Mouse (Mus musculus): ENCODE results near the gene Sergef. TPM values are rescaled to one million over a fixed set of nuclear protein-coding genes. Genes with fewer than 3 reads are reported as not detected.

Sergef gene
- polyA plus RNA-seq, 1 experiment: 38.7 TPM

GRCm38 (mm10) chr7:46453930-46454679 lies 185.5 kb downstream of the Sergef start:
- peak; percentile 80 to 90 for DNase-seq
- H3K27ac ChIP-seq (ENCODE audit: insufficient read depth, low read length): peak overlapping the region; percentile 63
- H3K4me3 ChIP-seq (replicated peaks; ENCODE audit: insufficient read depth, low read depth, low read length): no peak overlapping the region
- H3K27me3 ChIP-seq (ENCODE audit: control insufficient read depth, insufficient read depth, low read length): no peaks in the 10 kb centered on the region
- TF ChIP-seq CTCF (IDR thresholded peaks at IDR 0.05; ENCODE audit: borderline replicate concordance, insufficient read depth, low read depth, low read length) (no peak), POLR2A (IDR thresholded peaks at IDR 0.05; ENCODE audit: borderline replicate concordance, insufficient read depth, low read length) (no peak)
- WGBS: 20% methylated on average over 10 of the region's 10 CpGs
- peaks cover 51% of the 10 kb centered on the region for H3K4me1 ChIP-seq (ENCODE audit: control insufficient read depth, insufficient read depth, low read length)

GRCm38 (mm10) chr7:46448922-46449645 lies 190.5 kb downstream of the Sergef start:
- TF ChIP-seq POLR2A (IDR thresholded peaks at IDR 0.05; ENCODE audit: borderline replicate concordance, insufficient read depth, low read length) (no peak), CTCF (IDR thresholded peaks at IDR 0.05; ENCODE audit: borderline replicate concordance, insufficient read depth, low read depth, low read length) (no peak)
- Histone ChIP-seq H3K4me3 (replicated peaks; ENCODE audit: insufficient read depth, low read depth, low read length) (no peak overlapping the region), H3K27ac (ENCODE audit: insufficient read depth, low read length) (peak overlapping the region; percentile 44)

DNA sequence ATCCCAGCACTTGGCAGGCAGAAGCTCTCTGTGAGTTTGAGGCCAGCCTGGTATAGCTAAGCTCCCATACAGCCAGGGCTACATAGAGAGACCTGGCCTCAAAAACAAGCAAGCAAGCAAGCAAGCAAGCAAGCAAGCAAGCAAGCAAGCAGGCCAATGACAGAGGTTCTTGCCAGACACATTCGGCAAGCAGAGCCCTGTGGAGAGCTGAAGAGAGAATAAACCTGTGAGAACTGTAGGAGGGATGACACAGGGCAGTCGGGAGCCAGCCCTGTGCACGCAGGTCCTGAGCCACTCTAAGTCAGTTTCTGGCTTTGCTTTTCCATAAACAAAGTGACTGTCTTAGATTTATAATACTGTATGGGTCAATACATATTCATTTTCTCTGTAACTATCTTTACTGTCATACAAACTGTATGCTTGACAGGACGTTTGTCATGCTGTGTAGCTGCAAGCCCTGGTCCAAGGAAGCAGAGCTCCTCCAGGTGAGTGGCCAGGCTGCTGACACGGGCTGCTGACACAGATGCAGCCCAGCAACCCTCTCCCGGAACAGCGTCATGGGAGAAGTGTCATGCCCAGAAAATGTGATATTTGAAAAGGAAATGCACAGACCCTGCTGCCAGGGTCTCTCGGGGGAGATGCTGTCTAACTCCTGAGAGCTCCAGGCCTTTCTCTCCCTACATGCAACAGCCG lies 192.0 kb downstream of the Sergef start:
- peak overlapping the region; percentile 64 for H3K27ac ChIP-seq (ENCODE audit: insufficient read depth, low read length)

More at GRCm38 (mm10) chr7:46448922-46449645, 190.5 kb downstream of the Sergef start:
- no peaks in the 10 kb centered on the region for H3K27me3 ChIP-seq (ENCODE audit: control insufficient read depth, insufficient read depth, low read length)
- WGBS: 30% methylated on average over 6 of the region's 6 CpGs
- peak in 1 of 2 experiments; percentile 57 for DNase-seq
- peaks cover 64% of the 10 kb centered on the region for H3K4me1 ChIP-seq (ENCODE audit: control insufficient read depth, insufficient read depth, low read length)

GRCm38 (mm10) chr7:46445896-46446295 lies 193.7 kb downstream of the Sergef start:
- Histone ChIP-seq H3K27ac (ENCODE audit: insufficient read depth, low read length) (peak overlapping the region; percentile 46; the same call in 1 of the 2 replicates), H3K4me1 (ENCODE audit: control insufficient read depth, insufficient read depth, low read length) (peaks cover 59% of the 10 kb centered on the region), H3K4me3 (replicated peaks; ENCODE audit: insufficient read depth, low read depth, low read length) (no peak overlapping the region), H3K27me3 (ENCODE audit: control insufficient read depth, insufficient read depth, low read length) (no peaks in the 10 kb centered on the region)
- WGBS: 17% methylated on average over 6 of the region's 6 CpGs
- TF ChIP-seq POLR2A (IDR thresholded peaks at IDR 0.05; ENCODE audit: borderline replicate concordance, insufficient read depth, low read length): no peak
- TF ChIP-seq CTCF (IDR thresholded peaks at IDR 0.05; ENCODE audit: borderline replicate concordance, insufficient read depth, low read depth, low read length): no peak
- DNase-seq: peak; percentile 73 to 80

More for the DNA sequence above, 192.0 kb downstream of the Sergef start:
- peak; percentile 74 to 84 for DNase-seq
- Histone ChIP-seq H3K27me3 (ENCODE audit: control insufficient read depth, insufficient read depth, low read length) (no peaks in the 10 kb centered on the region), H3K4me1 (ENCODE audit: control insufficient read depth, insufficient read depth, low read length) (peaks cover 64% of the 10 kb centered on the region), H3K4me3 (replicated peaks; ENCODE audit: insufficient read depth, low read depth, low read length) (no peak overlapping the region)
- 14% methylated on average over 9 of the region's 9 CpGs for WGBS
- TF ChIP-seq POLR2A (IDR thresholded peaks at IDR 0.05; ENCODE audit: borderline replicate concordance, insufficient read depth, low read length) (no peak), CTCF (IDR thresholded peaks at IDR 0.05; ENCODE audit: borderline replicate concordance, insufficient read depth, low read depth, low read length) (no peak)

DNA sequence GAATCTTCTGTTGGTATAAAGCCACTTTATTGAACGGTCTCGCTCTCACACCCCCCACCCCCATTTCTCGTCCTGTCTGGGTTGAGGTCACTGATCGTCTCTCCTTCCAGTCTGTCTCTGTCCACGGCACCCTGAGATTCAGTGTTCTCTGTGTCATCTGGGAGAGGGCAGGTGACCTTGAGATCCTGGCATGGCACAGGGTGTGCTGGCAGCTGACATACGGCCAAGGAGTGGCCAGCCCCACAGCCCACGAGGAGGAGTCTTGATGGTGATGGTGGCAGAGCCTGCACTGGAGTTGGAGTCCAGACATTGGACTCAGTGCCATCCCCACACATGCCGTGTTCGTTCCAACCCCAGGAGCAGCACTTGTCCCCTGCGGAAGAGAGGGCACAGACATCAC lies 196.4 kb downstream of the Sergef start:
- 41% methylated on average over 10 of the region's 10 CpGs for WGBS
- Histone ChIP-seq H3K27ac (ENCODE audit: insufficient read depth, low read length) (peak overlapping the region; percentile 44; the same call in 1 of the 2 replicates), H3K4me1 (ENCODE audit: control insufficient read depth, insufficient read depth, low read length) (peaks cover 54% of the 10 kb centered on the region), H3K4me3 (replicated peaks; ENCODE audit: insufficient read depth, low read depth, low read length) (no peak overlapping the region), H3K27me3 (ENCODE audit: control insufficient read depth, insufficient read depth, low read length) (no peaks in the 10 kb centered on the region)
- no peak for DNase-seq
- no peak for TF ChIP-seq CTCF (IDR thresholded peaks at IDR 0.05; ENCODE audit: borderline replicate concordance, insufficient read depth, low read depth, low read length)
- TF ChIP-seq POLR2A (IDR thresholded peaks at IDR 0.05; ENCODE audit: borderline replicate concordance, insufficient read depth, low read length): no peak

DNA sequence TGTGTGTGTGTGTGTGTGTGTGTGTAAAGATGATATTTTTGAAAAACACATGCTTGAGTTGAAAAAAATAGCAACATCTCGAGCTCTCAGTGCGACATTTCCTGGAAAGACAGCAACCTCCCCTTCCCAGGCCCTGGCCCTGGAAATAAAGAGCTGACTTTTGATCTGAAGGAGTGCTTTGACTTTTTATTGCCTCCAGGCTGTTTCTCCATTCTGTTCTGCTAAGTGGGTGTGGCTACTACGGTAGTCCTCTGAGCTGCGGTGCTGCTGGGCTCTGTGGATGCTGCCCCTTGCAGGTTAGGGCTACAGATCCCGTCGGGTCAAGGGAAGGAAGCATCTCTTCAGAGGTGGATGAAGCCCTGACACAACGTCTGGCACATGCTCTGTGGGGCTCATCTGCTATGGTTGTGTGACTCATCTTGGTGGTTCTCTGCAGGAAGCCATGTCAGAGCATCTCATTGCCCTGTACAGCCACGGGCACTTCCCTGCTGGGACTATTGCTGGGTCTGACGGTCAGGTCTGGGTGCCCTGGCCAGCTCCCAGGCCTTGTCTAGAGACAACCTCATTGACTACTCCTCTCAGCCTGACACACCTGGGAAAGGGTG lies 201.0 kb downstream of the Sergef start:
- peak; percentile 45 to 71 for DNase-seq
- WGBS: 10% methylated on average over 9 of the region's 9 CpGs
- Histone ChIP-seq H3K4me3 (replicated peaks; ENCODE audit: insufficient read depth, low read depth, low read length) (no peak overlapping the region), H3K4me1 (ENCODE audit: control insufficient read depth, insufficient read depth, low read length) (peaks cover 61% of the 10 kb centered on the region), H3K27me3 (ENCODE audit: control insufficient read depth, insufficient read depth, low read length) (no peaks in the 10 kb centered on the region), H3K27ac (ENCODE audit: insufficient read depth, low read length) (peak overlapping the region; percentile 79)
- no peak for TF ChIP-seq CTCF (IDR thresholded peaks at IDR 0.05; ENCODE audit: borderline replicate concordance, insufficient read depth, low read depth, low read length)
- no peak for TF ChIP-seq POLR2A (IDR thresholded peaks at IDR 0.05; ENCODE audit: borderline replicate concordance, insufficient read depth, low read length)

DNA sequence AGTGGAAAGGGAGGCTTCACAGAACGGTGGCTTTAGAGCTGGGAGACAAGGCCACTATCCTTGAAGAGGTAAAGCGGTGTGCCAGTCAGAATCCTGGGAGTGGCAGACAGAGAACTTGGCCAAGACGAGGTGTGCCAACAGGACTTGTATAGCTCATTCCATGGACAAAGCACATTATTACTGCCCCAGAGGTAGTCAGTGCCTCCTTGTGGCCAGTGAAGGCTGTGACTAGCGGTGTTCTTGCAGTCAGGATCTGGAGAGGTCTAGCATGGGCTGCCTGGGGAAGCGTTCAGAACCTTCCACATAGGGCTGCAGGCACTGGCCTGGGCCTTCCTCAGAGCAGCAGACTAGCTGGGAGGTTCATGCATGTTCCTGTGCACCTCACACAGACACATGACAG lies 203.8 kb downstream of the Sergef start:
- Histone ChIP-seq H3K27me3 (ENCODE audit: control insufficient read depth, insufficient read depth, low read length) (no peaks in the 10 kb centered on the region), H3K4me1 (ENCODE audit: control insufficient read depth, insufficient read depth, low read length) (peaks cover 80% of the 10 kb centered on the region), H3K27ac (ENCODE audit: insufficient read depth, low read length) (no peak overlapping the region), H3K4me3 (replicated peaks; ENCODE audit: insufficient read depth, low read depth, low read length) (no peak overlapping the region)
- DNase-seq: no peak
- TF ChIP-seq POLR2A (IDR thresholded peaks at IDR 0.05; ENCODE audit: borderline replicate concordance, insufficient read depth, low read length) (no peak), CTCF (IDR thresholded peaks at IDR 0.05; ENCODE audit: borderline replicate concordance, insufficient read depth, low read depth, low read length) (no peak)
- 72% methylated on average over 5 of the region's 5 CpGs for WGBS
